Mouse (Mus musculus): Measurements from ENCODE around the gene Atg14.
"Not testable (repeated sequence)": the region's sequence is repeated elsewhere in the genome, so short reads cannot be mapped to it uniquely, and the experiment has no call there.

Atg14 gene

GRCm38 (mm10) chr14:47570549-47570948, at the start of gene Atg14:
Gene Atg14 (minus strand): TSS chr14:47570649.
- DNase-seq (ENCODE audit: low read depth, low spot score): not testable (repeated sequence)

GRCm38 (mm10) chr14:47618891-47619290, 48.4 kb upstream of the Atg14 start:
- DNase-seq (ENCODE audit: low read depth, low spot score): no peak

- DNase-seq (ENCODE audit: low read depth, low spot score): no peak
These were observed 42.8 kb upstream of the Atg14 start for GRCm38 (mm10) chr14:47613254-47613653.

GRCm38 (mm10) chr14:47597942-47598388, 27.5 kb upstream of the Atg14 start:
- DNase-seq (ENCODE audit: low read depth, low spot score): peak; percentile 84

- no peak for DNase-seq (ENCODE audit: low read depth, low spot score)
These were observed 24.1 kb upstream of the Atg14 start for GRCm38 (mm10) chr14:47594426-47595103.

GRCm38 (mm10) chr14:47590391-47590975, 20.0 kb upstream of the Atg14 start:
- DNase-seq (ENCODE audit: low read depth, low spot score): no peak

GRCm38 (mm10) chr14:47589444-47589843, 19.0 kb upstream of the Atg14 start:
- no peak for DNase-seq (ENCODE audit: low read depth, low spot score)

GRCm38 (mm10) chr14:47584346-47584745, 13.9 kb upstream of the Atg14 start:
- DNase-seq (ENCODE audit: low read depth, low spot score): no peak

- no peak for DNase-seq (ENCODE audit: low read depth, low spot score)
These were observed 11.2 kb upstream of the Atg14 start for GRCm38 (mm10) chr14:47581681-47582080.

- no peak for DNase-seq (ENCODE audit: low read depth, low spot score)
These were observed 10.8 kb upstream of the Atg14 start for GRCm38 (mm10) chr14:47581280-47581679.

- no peak for DNase-seq (ENCODE audit: low read depth, low spot score)
These were observed 7.6 kb upstream of the Atg14 start for GRCm38 (mm10) chr14:47578086-47578485.

- no peak for DNase-seq (ENCODE audit: low read depth, low spot score)
These were observed 6.2 kb upstream of the Atg14 start for GRCm38 (mm10) chr14:47576687-47577086.

- no peak for DNase-seq (ENCODE audit: low read depth, low spot score)
These were observed 4.3 kb upstream of the Atg14 start for GRCm38 (mm10) chr14:47574721-47575120.

GRCm38 (mm10) chr14:47572707-47573106, 2.3 kb upstream of the Atg14 start:
- DNase-seq (ENCODE audit: low read depth, low spot score): no peak

- DNase-seq (ENCODE audit: low read depth, low spot score): peak; percentile 87
These were observed 2.3 kb downstream of the Atg14 start for GRCm38 (mm10) chr14:47567962-47568652.

GRCm38 (mm10) chr14:47563106-47563505, 7.3 kb downstream of the Atg14 start:
- DNase-seq (ENCODE audit: low read depth, low spot score): no peak

- DNase-seq (ENCODE audit: low read depth, low spot score): no peak
These were observed 7.9 kb downstream of the Atg14 start for GRCm38 (mm10) chr14:47562530-47562929.

GRCm38 (mm10) chr14:47560714-47561113, 9.7 kb downstream of the Atg14 start:
- DNase-seq (ENCODE audit: low read depth, low spot score): no peak

- DNase-seq (ENCODE audit: low read depth, low spot score): no peak
These were observed 15.2 kb downstream of the Atg14 start for GRCm38 (mm10) chr14:47555225-47555624.

- no peak for DNase-seq (ENCODE audit: low read depth, low spot score)
These were observed 16.2 kb downstream of the Atg14 start for GRCm38 (mm10) chr14:47554236-47554635.

- no peak for DNase-seq (ENCODE audit: low read depth, low spot score)
These were observed 17.1 kb downstream of the Atg14 start for GRCm38 (mm10) chr14:47553380-47553779.

GRCm38 (mm10) chr14:47551668-47552067, 18.8 kb downstream of the Atg14 start:
- no peak for DNase-seq (ENCODE audit: low read depth, low spot score)

GRCm38 (mm10) chr14:47544877-47545276, 25.6 kb downstream of the Atg14 start:
- DNase-seq (ENCODE audit: low read depth, low spot score): no peak

Data from CD4-positive, CD25-positive, alpha-beta regulatory T cell, adult 2 months (primary cell).